Comparison of ENCODE assay signal across 20 mouse cellular contexts in the genomic region with DNA sequence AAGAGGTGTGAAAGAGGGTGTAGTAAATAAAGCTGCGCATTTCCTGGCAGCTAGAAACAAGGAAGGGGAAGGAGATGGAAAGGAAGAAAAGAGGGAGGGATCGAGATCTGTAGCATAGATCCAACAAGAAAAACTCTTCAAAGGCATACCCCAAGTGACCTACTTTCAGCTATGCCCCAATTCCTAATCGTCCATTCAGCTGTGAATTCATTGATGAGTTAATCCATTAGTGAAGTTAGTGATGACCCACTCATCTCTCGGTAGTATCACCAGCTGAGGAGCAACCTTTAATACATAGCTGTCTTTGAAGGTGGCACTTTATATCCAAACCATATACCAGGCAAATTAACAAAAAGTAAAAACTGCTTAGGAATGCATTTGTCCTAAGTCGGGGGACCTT.
"Had no signal": no experiment of that assay in that cellular context is flagged by ENCODE, and none has a peak within 500 bp of the region (broad histone marks: within the 10 kb centered on the region; RNA-seq: fewer than 3 reads in every experiment).

No protein-coding gene starts in this region.

- H3K9me3 ChIP-seq: midbrain, embryonic 10.5 days; midbrain, embryonic 12.5 days; neural tube, embryonic 13.5 days; neural tube, embryonic 15.5 days; stomach, embryonic 15.5 days had no signal

- H3K9ac ChIP-seq: lung, embryonic 14.5 days; midbrain, embryonic 12.5 days; neural tube, embryonic 13.5 days; neural tube, embryonic 15.5 days; stomach, embryonic 15.5 days had no signal

- H3K36me3 ChIP-seq: neural tube, embryonic 15.5 days; stomach, embryonic 15.5 days had no signal

- DNase-seq: lung, adult 18-20 months; lung, embryonic 14.5 days; lung, postnatal 10 days; lung, postnatal 4 days; midbrain, embryonic 14.5 days; right cerebral cortex, adult 18-20 months; right cerebral cortex, postnatal 25 days; right cerebral cortex, postnatal 4 days; spleen, adult 18-20 months; thymus, adult 2 months; thymus, postnatal 25 days; thymus, postnatal 4 days had no signal

- H3K27me3 ChIP-seq: midbrain, embryonic 12.5 days; neural tube, embryonic 13.5 days; neural tube, embryonic 15.5 days; stomach, embryonic 15.5 days had no signal

- H3K4me3 ChIP-seq: midbrain, embryonic 10.5 days; midbrain, embryonic 12.5 days; myocyte; neural tube, embryonic 13.5 days; neural tube, embryonic 15.5 days; stomach, embryonic 15.5 days had no signal

- H3K4me2 ChIP-seq: lung, embryonic 14.5 days; midbrain, embryonic 12.5 days; neural tube, embryonic 13.5 days; neural tube, embryonic 15.5 days; stomach, embryonic 15.5 days had no signal

- H3K27ac ChIP-seq: midbrain, embryonic 10.5 days; midbrain, embryonic 12.5 days; neural tube, embryonic 13.5 days; neural tube, embryonic 15.5 days; stomach, embryonic 15.5 days; stomach, postnatal 0 days had no signal

- ATAC-seq: midbrain, embryonic 16.5 days had no signal
